Mouse (Mus musculus) liver, embryonic 16.5 days (tissue): Measurements from ENCODE around the gene Tspan17. TPM values are rescaled to one million over a fixed set of nuclear protein-coding genes. Genes with fewer than 3 reads are reported as not detected.

Experiments used
- ATAC-seq: fragments of 200-750 bp; cut with Nextera tagmentation; 2 replicates; pipeline ENCODE4 v1.8.0; 2017; ENCODE audit warnings: low read depth, mild to moderate bottlenecking, moderate number of reproducible peaks, moderate library complexity
- H3K27ac ChIP-seq: fragments of 300-500 bp; sonication (generic); 2 replicates; pipeline ENCODE4 v1.5.1; 2014; ENCODE audit warnings: mild to moderate bottlenecking, low read length
- H3K27me3 ChIP-seq: fragments of 300-500 bp; sonication (generic); 2 replicates; pipeline ENCODE4 v1.6.1; 2014; ENCODE audit warnings: low read depth, low read length, mixed read lengths; ENCODE audit not compliant: control insufficient read depth, insufficient read depth
- H3K36me3 ChIP-seq: fragments of 300-500 bp; sonication (generic); 2 replicates; pipeline ENCODE4 v1.6.1; 2014; ENCODE audit warnings: mild to moderate bottlenecking; ENCODE audit not compliant: control insufficient read depth, insufficient read depth
- H3K4me1 ChIP-seq: fragments of 300-500 bp; sonication (generic); 2 replicates; pipeline ENCODE4 v1.6.1; 2014; ENCODE audit warnings: low read depth, low read length, mixed read lengths; ENCODE audit not compliant: control insufficient read depth
- H3K4me2 ChIP-seq: fragments of 300-500 bp; sonication (generic); 2 replicates; pipeline ENCODE4 v1.6.1; 2014; ENCODE audit warnings: low read depth, low read length, mixed read lengths
- H3K4me3 ChIP-seq: fragments of 300-500 bp; sonication (generic); 2 replicates; pipeline ENCODE4 v1.5.1; 2014; ENCODE audit warnings: low read depth, mild to moderate bottlenecking, low read length
- H3K9ac ChIP-seq: fragments of 300-500 bp; sonication (generic); 2 replicates; pipeline ENCODE4 v1.6.1; 2014; ENCODE audit warnings: low read depth, low read length
- H3K9me3 ChIP-seq: fragments of 300-500 bp; sonication (generic); replicated peaks from 2 replicates; pipeline ENCODE4 v1.6.1; 2016; ENCODE audit warnings: low read length; ENCODE audit not compliant: control insufficient read depth
- WGBS: fragments of 180-500 bp; shearing (Covaris S2); extraction: QIAGEN DNeasy Blood & Tissue Kit; methylation state at CpG from one replicate; pipeline ENCODE4 v1.1.7; 2014; ENCODE audit not compliant: insufficient replicate concordance; 5-methylcytosine and 5-hydroxymethylcytosine counted together
- polyA plus RNA-seq: library from polyadenylated mRNA; unstranded; fragments of >200 nt; fragmentation: Nextera tagmentation; extraction: Ambion mirVana; gene quantifications from 2 replicates; pipeline ENCODE4 v1.2.1, GENCODE M21; 2015

The Tspan17 gene
- polyA plus RNA-seq, 1 experiment from 2014 or later: 1.4 TPM

DNA sequence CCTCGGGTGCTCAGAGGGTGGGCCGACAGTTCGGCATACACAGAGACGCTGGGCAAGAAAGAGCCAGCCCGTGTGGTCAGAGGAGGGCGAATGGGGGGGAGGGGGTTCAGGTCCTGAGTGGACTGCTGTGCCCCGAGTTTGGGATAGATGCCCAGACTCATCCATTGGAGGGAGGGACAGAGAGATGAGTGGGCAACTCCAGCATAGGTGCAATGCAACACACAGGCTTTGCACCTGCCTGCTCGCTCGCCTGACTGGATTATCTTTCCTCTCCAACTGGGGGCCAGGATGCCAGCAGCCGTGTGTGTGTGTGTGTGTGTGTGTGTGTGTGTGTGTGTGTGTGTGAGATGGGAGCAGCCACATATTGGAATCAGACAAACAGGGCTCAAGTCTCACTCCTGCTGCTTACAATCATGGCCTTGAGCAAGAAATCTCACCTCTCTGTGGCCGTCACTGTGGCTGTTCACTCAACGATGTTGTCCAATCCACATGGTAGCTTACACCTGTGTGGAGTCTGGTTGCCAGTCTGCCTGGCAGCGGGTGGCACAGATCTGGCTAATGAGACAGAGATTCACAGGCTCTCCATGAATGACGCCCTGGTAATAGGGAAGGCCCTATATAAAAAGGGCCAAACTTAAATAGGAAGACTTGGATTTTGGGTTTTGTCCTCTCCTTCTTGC lies 47.3 kb downstream of the Tspan17 start:
- Histone ChIP-seq H3K27me3 (no peaks in the 10 kb centered on the region), H3K4me3 (no peak overlapping the region), H3K4me2 (no peak overlapping the region), H3K27ac (no peak overlapping the region), H3K9me3 (no peaks in the 10 kb centered on the region), H3K4me1 (no peaks in the 10 kb centered on the region), H3K36me3 (no peaks in the 10 kb centered on the region), H3K9ac (no peak overlapping the region)
- WGBS: 63% methylated on average over 14 of the region's 14 CpGs
- ATAC-seq: no peak

DNA sequence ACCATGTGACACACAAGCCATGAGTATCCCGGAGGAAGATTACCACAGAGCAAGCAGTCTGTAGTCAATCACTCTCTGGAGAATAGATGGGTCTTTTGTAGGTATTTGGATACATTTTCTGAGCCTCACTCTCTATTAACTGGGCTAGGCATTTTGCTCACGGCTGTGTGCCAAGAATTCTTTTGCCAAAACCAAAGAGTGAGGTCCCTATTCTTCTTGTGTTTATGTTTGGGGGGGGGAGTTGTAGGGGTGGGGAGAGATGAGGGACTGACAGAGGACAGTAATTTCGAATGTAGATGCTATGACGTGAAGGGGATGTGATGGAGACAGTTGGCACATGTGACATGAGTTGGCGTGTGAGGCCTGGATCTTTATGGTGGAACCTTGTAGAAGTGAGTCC lies 47.9 kb downstream of the Tspan17 start:
- WGBS: 42% methylated on average over 5 of the region's 5 CpGs
- Histone ChIP-seq H3K9ac (no peak overlapping the region), H3K27me3 (no peaks in the 10 kb centered on the region), H3K4me3 (no peak overlapping the region), H3K4me1 (no peaks in the 10 kb centered on the region), H3K36me3 (no peaks in the 10 kb centered on the region), H3K4me2 (no peak overlapping the region), H3K27ac (no peak overlapping the region), H3K9me3 (no peaks in the 10 kb centered on the region)
- no peak for ATAC-seq

DNA sequence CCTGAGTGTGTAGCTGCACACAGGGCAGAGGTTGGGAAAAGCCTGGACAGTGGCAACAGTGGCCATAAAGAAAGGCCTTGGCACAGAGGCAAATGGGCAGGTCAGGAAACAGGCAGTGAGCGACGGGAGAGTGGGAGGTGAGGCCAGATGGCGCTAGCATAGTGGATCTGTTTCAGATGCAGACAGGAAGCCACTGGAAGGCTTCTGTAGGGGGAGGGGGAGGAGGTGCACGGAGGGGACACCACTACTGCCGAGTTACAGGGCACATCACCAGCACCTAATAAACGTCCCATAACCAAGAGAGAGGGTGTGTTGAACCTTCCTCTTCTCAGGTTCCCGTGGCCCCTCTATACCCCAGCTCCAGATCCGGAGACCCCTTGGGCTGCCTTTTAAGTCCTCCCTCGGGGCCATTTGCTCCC lies 48.3 kb downstream of the Tspan17 start:
- no peak overlapping the region for H3K27ac ChIP-seq
- H3K27me3 ChIP-seq: no peaks in the 10 kb centered on the region
- ATAC-seq: no peak
- no peak overlapping the region for H3K9ac ChIP-seq
- no peaks in the 10 kb centered on the region for H3K36me3 ChIP-seq
- whole genome bisulfite sequencing: 8% methylated on average over 9 of the region's 9 CpGs
- H3K9me3 ChIP-seq: no peaks in the 10 kb centered on the region
- no peaks in the 10 kb centered on the region for H3K4me1 ChIP-seq
- no peak overlapping the region for H3K4me2 ChIP-seq
- no peak overlapping the region for H3K4me3 ChIP-seq

DNA sequence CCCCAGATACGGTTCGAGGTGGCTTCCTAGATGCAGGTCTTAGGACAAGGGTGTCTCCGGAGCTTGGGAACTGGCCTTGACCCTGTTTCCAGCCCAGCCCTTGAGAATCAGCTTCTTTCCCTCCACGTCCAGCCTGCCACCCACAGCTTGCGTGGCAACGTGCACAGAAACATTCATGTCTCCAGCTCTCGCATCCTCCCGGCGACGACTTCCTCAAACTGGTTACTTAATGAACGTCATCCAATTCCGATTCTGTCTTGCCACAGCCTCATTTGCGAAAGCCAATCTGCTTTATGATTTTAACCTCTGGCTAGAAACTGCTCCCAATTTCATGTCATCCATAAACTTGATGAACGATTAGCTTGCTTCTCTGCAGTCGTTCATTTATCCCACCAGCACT lies 49.4 kb downstream of the Tspan17 start:
- WGBS: 51% methylated on average over 15 of the region's 15 CpGs
- Histone ChIP-seq H3K4me1 (no peaks in the 10 kb centered on the region), H3K9me3 (no peaks in the 10 kb centered on the region), H3K27me3 (no peaks in the 10 kb centered on the region), H3K27ac (no peak overlapping the region), H3K36me3 (no peaks in the 10 kb centered on the region), H3K9ac (no peak overlapping the region), H3K4me2 (no peak overlapping the region), H3K4me3 (no peak overlapping the region)
- no peak for ATAC-seq

DNA sequence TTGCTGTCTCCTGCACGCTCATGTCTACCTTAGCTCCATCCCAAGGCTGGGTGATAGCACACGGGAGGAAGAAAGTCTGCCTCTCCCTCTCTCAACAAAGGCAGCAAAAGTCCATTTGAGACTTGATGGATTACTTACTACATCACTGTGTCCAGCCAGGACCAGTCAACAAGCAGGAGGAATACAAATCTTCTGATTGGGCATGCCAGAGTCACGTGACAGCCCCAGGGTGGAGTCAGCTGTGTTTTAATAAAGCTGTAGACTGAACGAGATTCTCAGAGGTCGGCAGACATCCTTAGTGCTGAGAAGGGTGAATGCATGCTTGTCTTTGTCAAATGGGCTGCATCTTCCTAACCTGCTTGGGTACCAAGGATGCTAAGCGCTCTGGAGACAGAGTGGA lies 50.0 kb downstream of the Tspan17 start:
- Histone ChIP-seq H3K4me1 (no peaks in the 10 kb centered on the region), H3K27ac (no peak overlapping the region), H3K4me3 (no peak overlapping the region), H3K9ac (no peak overlapping the region), H3K4me2 (no peak overlapping the region), H3K27me3 (no peaks in the 10 kb centered on the region), H3K36me3 (no peaks in the 10 kb centered on the region), H3K9me3 (no peaks in the 10 kb centered on the region)
- ATAC-seq: no peak
- 49% methylated on average over 6 of the region's 6 CpGs for WGBS

DNA sequence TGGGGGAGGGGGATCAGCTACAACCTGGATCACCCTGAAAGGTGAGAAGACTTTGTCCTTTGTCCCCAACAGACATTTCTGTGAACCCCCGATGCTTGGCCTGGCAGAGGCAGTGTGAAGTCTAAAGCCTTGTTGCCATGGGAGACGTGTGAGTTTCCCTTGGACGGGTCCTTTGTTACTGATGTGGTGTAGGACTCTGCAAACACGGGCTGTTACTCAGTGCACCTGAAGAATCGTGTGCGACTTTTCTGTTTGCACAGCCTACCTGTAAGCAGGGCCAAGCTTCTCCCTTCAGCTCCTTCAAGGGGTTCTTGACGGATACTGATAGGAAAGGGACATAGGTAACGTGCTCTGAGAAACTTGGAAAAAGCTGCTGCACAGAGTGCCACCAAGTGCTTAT lies 55.4 kb downstream of the Tspan17 start:
- no peak overlapping the region for H3K27ac ChIP-seq
- H3K4me3 ChIP-seq: no peak overlapping the region
- H3K4me1 ChIP-seq: no peaks in the 10 kb centered on the region
- H3K9ac ChIP-seq: no peak overlapping the region
- no peak overlapping the region for H3K4me2 ChIP-seq
- no peaks in the 10 kb centered on the region for H3K9me3 ChIP-seq
- no peak for ATAC-seq
- H3K36me3 ChIP-seq: no peaks in the 10 kb centered on the region
- WGBS: 37% methylated on average over 8 of the region's 8 CpGs
- no peaks in the 10 kb centered on the region for H3K27me3 ChIP-seq

Other genes starting within 250 kb of the Tspan17 start
- 47.7 and 50.2 TPM in 2 replicates for gene 4833439L19Rik, start 223.9 kb upstream of the Tspan17 start, polyA plus RNA-seq
- gene Arl10, start 214.4 kb upstream of the Tspan17 start, polyA plus RNA-seq: 7.6 and 8.4 TPM in 2 replicates
- 37.9 and 41.0 TPM in 2 replicates for gene Nop16, start 199.3 kb upstream of the Tspan17 start, polyA plus RNA-seq
- gene Higd2a, start 199.2 kb upstream of the Tspan17 start, polyA plus RNA-seq: 102 and 108 TPM in 2 replicates
- 30.8 and 33.2 TPM in 2 replicates for gene Cltb, start 178.0 kb upstream of the Tspan17 start, polyA plus RNA-seq
- 28.9 and 29.9 TPM in 2 replicates for gene Faf2, start 167.6 kb upstream of the Tspan17 start, polyA plus RNA-seq
- 24.6 and 27.8 TPM in 2 replicates for gene Rnf44, start 95.5 kb upstream of the Tspan17 start, polyA plus RNA-seq
- gene Cdhr2, start 87.9 kb upstream of the Tspan17 start, polyA plus RNA-seq: 23.4 and 26.1 TPM in 2 replicates
- 0.02 TPM in 1 of 2 replicates, not detected in the other for gene Gprin1, start 39.5 kb upstream of the Tspan17 start, polyA plus RNA-seq
- gene Sncb, start 22.8 kb upstream of the Tspan17 start, polyA plus RNA-seq: not detected in 2 replicates
- gene Eif4e1b, start 5.4 kb upstream of the Tspan17 start, polyA plus RNA-seq: not detected in 2 replicates
- gene Unc5a, start 160.0 kb downstream of the Tspan17 start, polyA plus RNA-seq: 0.29 and 0.66 TPM in 2 replicates
- 7.0 and 8.3 TPM in 2 replicates for gene Hk3, start 232.0 kb downstream of the Tspan17 start, polyA plus RNA-seq